Mouse (Mus musculus) G1E (cell line): ENCODE measurements around the gene Cdc34. TPM values are rescaled to one million over a fixed set of nuclear protein-coding genes. Genes with fewer than 3 reads are reported as not detected.

Experiments
- ATAC-seq: 2 replicates; pipeline ENCODE4 v1.8.0; 2016; ENCODE audit warnings: mild to moderate bottlenecking; ENCODE audit not compliant: insufficient number of reproducible peaks, poor library complexity, low FRiP score, severe bottlenecking; ENCODE audit errors: extremely low read depth
- DNase-seq: peaks from one replicate; pipeline ENCODE4 v3.0.0; 2012; ENCODE audit warnings: low spot score
- H3K27me3 ChIP-seq: 2 replicates; pipeline ENCODE4 v1.6.1; 2012; ENCODE audit warnings: mild to moderate bottlenecking, low read length, inconsistent platforms; ENCODE audit not compliant: insufficient read depth
- H3K36me3 ChIP-seq: replicated peaks from 2 replicates; pipeline ENCODE3; 2012; ENCODE audit warnings: mild to moderate bottlenecking, inconsistent platforms
- H3K4me1 ChIP-seq: 2 replicates; pipeline ENCODE4 v1.6.1; 2012; ENCODE audit warnings: low read depth, low read length, inconsistent platforms, mixed read lengths; ENCODE audit not compliant: insufficient read depth
- H3K4me3 ChIP-seq: 2 replicates; pipeline ENCODE4 v1.5.1; 2012; ENCODE audit warnings: low read depth, mild to moderate bottlenecking, inconsistent platforms, low read length, moderate library complexity, mixed read lengths
- H3K9me3 ChIP-seq: replicated peaks from 2 replicates; pipeline ENCODE4 v1.6.1; 2012; ENCODE audit warnings: inconsistent platforms
- CTCF ChIP-seq: IDR thresholded peaks from 2 replicates; pipeline ENCODE4 v1.5.1; 2012; ENCODE audit warnings: low read depth, low read length, inconsistent platforms, mixed read lengths
- GATA1 ChIP-seq: IDR thresholded peaks from 2 replicates; pipeline ENCODE4 v1.6.1; 2012; ENCODE audit warnings: borderline replicate concordance, low read length, inconsistent platforms, mixed read lengths
- GATA2 ChIP-seq: IDR thresholded peaks from 2 replicates; pipeline ENCODE4 v1.6.1; 2012; ENCODE audit warnings: low read depth, low read length, inconsistent platforms, borderline replicate concordance
- POLR2AphosphoS5 ChIP-seq: IDR thresholded peaks from 2 replicates; pipeline ENCODE4 v1.6.1; 2012; ENCODE audit warnings: low read depth, low read length, inconsistent platforms; ENCODE audit not compliant: insufficient replicate concordance
- TAL1 ChIP-seq: conservative IDR thresholded peaks from 2 replicates; pipeline ENCODE4 v1.6.1; 2012; ENCODE audit warnings: low read depth, low read length, inconsistent platforms, mixed read lengths
- polyA plus RNA-seq: library from polyadenylated mRNA; stranded (reverse); fragments of >175 nt; gene quantifications from 2 replicates; pipeline ENCODE4 v1.2.3, GENCODE M21; 2012
- total RNA-seq, 2 experiments: library from RNA; stranded (forward) in 1 of 2; stranded (reverse) in 1 of 2; fragments of 200-1000 nt in 1 of 2; fragments of >200 nt in 1 of 2; fragmentation: Nextera tagmentation in 1 of 2; gene quantifications; 2 replicates each; pipeline ENCODE4 v1.2.3; 2014 to 2017

The Cdc34 gene
- total and polyA plus RNA-seq, 3 experiments = 86.7 to 492 (median 136) TPM

DNA sequence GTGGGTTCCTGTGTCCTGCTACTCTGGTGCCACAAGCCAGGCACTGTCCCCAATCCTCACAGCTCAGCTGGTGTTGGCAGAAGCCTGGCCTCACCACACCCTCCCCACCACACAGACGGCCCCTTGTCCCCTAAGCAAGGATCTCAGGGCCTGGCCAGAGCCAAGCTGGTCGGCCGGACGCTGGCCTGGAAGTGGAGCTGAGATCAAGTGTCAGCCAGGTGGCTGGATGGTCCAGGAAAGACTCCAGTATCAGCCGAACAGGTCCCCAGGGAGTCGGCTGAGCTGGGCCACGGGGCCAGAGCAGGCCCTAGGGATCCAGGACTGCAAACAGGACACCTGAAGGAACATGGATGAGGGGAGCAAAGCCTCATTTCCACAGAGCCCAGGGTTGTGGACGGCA lies 36.3 kb upstream of the Cdc34 start, which contains the start of gene Odf3l2:
Gene Odf3l2 (minus strand): TSS at position 28 of the 400 bp plus-strand sequence.
- Histone ChIP-seq H3K27me3 (peaks cover 14% of the 10 kb centered on the region; the same call in 1 of the 2 replicates), H3K4me1 (no peaks in the 10 kb centered on the region), H3K4me3 (no peak within 1 kb of the TSS), H3K36me3 (no peaks in the 10 kb centered on the region), H3K9me3 (no peaks in the 10 kb centered on the region)
- TF ChIP-seq TAL1 (no peak), GATA2 (no peak), GATA1 (no peak), CTCF (no peak), POLR2AphosphoS5 (no peak)
- ATAC-seq (no peak), DNase-seq (no peak)

GRCm38 (mm10) chr10:79649070-79649751 lies 32.8 kb upstream of the Cdc34 start:
- Histone ChIP-seq H3K36me3 (no peaks in the 10 kb centered on the region), H3K4me1 (no peaks in the 10 kb centered on the region), H3K27me3 (peaks cover 28% of the 10 kb centered on the region), H3K4me3 (no peak overlapping the region), H3K9me3 (no peaks in the 10 kb centered on the region)
- ATAC-seq = peak; percentile 34; the same call in 1 of the 2 replicates
- no peak for TF ChIP-seq GATA2
- TF ChIP-seq CTCF = peak; percentile 87
- DNase-seq = peak; percentile 73

GRCm38 (mm10) chr10:79652789-79653188 lies 29.2 kb upstream of the Cdc34 start:
- Histone ChIP-seq H3K27me3 (peaks cover 21% of the 10 kb centered on the region), H3K4me3 (no peak overlapping the region), H3K36me3 (no peaks in the 10 kb centered on the region), H3K4me1 (no peaks in the 10 kb centered on the region), H3K9me3 (no peaks in the 10 kb centered on the region)
- no peak for TF ChIP-seq TAL1
- no peak for TF ChIP-seq GATA1
- TF ChIP-seq POLR2AphosphoS5 = no peak
- no peak for TF ChIP-seq CTCF
- TF ChIP-seq GATA2 = no peak
- no peak for ATAC-seq
- no peak for DNase-seq

DNA sequence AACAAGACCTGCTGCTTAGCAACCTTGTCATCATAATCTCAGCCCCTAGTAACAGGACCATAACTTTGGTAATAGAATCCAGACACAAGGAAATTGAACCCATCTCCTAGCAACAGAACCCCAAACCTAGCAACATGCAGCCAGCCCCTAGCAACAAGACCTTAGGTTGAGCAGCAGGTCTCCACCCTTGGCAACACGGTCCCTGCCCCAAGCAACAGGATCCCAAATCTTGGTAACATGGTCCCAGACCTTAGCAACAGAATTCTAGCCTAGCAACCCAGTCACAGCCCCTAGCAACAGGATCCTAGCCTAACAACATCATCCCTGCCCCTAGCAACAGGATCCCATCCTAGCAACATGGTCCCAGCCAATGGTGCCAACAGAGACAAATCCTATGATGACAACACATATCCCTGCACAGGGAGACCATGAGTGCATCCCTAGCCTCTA lies 27.0 kb upstream of the Cdc34 start:
- DNase-seq (no peak), ATAC-seq (no peak)
- Histone ChIP-seq H3K4me3 (no peak overlapping the region), H3K36me3 (no peaks in the 10 kb centered on the region), H3K4me1 (no peaks in the 10 kb centered on the region), H3K9me3 (no peaks in the 10 kb centered on the region), H3K27me3 (peaks cover 26% of the 10 kb centered on the region)
- TF ChIP-seq GATA2 (no peak), CTCF (no peak), TAL1 (no peak), POLR2AphosphoS5 (no peak), GATA1 (no peak)

DNA sequence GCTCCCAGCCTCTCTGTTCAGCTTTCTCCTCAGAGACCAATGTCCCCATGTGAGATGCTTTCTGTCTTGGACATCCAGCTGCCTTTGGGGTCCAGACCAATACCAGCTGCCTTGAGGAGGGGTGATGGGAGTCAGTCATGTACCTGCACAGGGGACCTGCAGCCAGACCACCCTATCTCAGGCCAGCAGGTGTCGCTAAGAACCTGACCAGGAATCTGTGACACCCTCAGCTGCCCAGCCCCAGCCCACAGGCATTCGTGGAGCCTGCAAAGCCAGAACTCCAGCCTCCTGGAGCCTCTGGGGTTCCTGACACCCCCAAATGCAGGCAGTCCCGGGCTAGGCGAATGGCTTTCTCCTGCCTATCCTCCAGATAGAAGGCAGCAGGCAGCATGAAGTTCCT lies 23.2 kb upstream of the Cdc34 start:
- DNase-seq (peak; percentile 35), ATAC-seq (no peak; the same call in 1 of the 2 replicates)
- Histone ChIP-seq H3K9me3 (no peaks in the 10 kb centered on the region), H3K4me3 (no peak overlapping the region), H3K36me3 (no peaks in the 10 kb centered on the region), H3K4me1 (peaks cover 10% of the 10 kb centered on the region), H3K27me3 (peaks cover 29% of the 10 kb centered on the region)
- 0 out of 2 replicates have a peak, but pooled peaks have one; percentile 23 for TF ChIP-seq CTCF
- TF ChIP-seq GATA2 = no peak

- no peak for ATAC-seq
- no peak for TF ChIP-seq GATA2
- TF ChIP-seq CTCF = peak; percentile 53; the same call in 1 of the 2 replicates
- DNase-seq = no peak
Measured at GRCm38 (mm10) chr10:79660298-79660697, 21.7 kb upstream of the Cdc34 start.

GRCm38 (mm10) chr10:79661861-79662260 lies 20.1 kb upstream of the Cdc34 start:
- Histone ChIP-seq H3K36me3 (no peaks in the 10 kb centered on the region), H3K27me3 (peaks cover 39% of the 10 kb centered on the region), H3K4me1 (peaks cover 10% of the 10 kb centered on the region), H3K4me3 (peak overlapping the region; percentile 52; the same call in 1 of the 2 replicates), H3K9me3 (no peaks in the 10 kb centered on the region)
- DNase-seq (no peak), ATAC-seq (no peak)
- TF ChIP-seq POLR2AphosphoS5 (no peak), GATA2 (no peak), TAL1 (no peak), CTCF (no peak), GATA1 (no peak)

More at GRCm38 (mm10) chr10:79660298-79660697, 21.7 kb upstream of the Cdc34 start:
- Histone ChIP-seq H3K4me3 (no peak overlapping the region), H3K27me3 (peaks cover 35% of the 10 kb centered on the region), H3K36me3 (no peaks in the 10 kb centered on the region), H3K4me1 (peaks cover 10% of the 10 kb centered on the region), H3K9me3 (no peaks in the 10 kb centered on the region)
